Mouse (Mus musculus) thymus, adult 2 months (tissue): ENCODE data around the gene Slc24a3.

Source experiments
- CTCF ChIP-seq: fragments of 200-500 bp; IDR thresholded peaks from 2 replicates; pipeline ENCODE4 v1.5.1; 2012; ENCODE audit warnings: mild to moderate bottlenecking, control low read depth, low read length, moderate library complexity, borderline replicate concordance; ENCODE audit not compliant: control insufficient read depth, poor library complexity, insufficient read depth; ENCODE audit errors: extremely low read depth
- POLR2A ChIP-seq: fragments of 200-500 bp; IDR thresholded peaks from 2 replicates; pipeline ENCODE4 v1.6.1; 2012; ENCODE audit warnings: mild to moderate bottlenecking, low read length, control low read depth, moderate library complexity; ENCODE audit not compliant: control insufficient read depth, poor library complexity, insufficient read depth; ENCODE audit errors: extremely low read depth

- TF ChIP-seq POLR2A (no peak), CTCF (no peak)
These were observed 394.9 kb downstream of the Slc24a3 start for GRCm38 (mm10) chr2:145562493-145562892.
